Mouse (Mus musculus) liver, adult 2 months (tissue): ENCODE data around the gene Actg2.

ENCODE experiments used
- CTCF ChIP-seq: fragments of 200-500 bp; IDR thresholded peaks from 2 replicates; pipeline ENCODE4 v1.5.1; 2011; ENCODE audit warnings: low read depth, low read length, control low read depth
- POLR2A ChIP-seq: fragments of 200-500 bp; IDR thresholded peaks from 2 replicates; pipeline ENCODE4 v1.6.1; 2011; ENCODE audit warnings: low read length, control low read depth; ENCODE audit not compliant: insufficient read depth; ENCODE audit errors: extremely low read depth

DNA sequence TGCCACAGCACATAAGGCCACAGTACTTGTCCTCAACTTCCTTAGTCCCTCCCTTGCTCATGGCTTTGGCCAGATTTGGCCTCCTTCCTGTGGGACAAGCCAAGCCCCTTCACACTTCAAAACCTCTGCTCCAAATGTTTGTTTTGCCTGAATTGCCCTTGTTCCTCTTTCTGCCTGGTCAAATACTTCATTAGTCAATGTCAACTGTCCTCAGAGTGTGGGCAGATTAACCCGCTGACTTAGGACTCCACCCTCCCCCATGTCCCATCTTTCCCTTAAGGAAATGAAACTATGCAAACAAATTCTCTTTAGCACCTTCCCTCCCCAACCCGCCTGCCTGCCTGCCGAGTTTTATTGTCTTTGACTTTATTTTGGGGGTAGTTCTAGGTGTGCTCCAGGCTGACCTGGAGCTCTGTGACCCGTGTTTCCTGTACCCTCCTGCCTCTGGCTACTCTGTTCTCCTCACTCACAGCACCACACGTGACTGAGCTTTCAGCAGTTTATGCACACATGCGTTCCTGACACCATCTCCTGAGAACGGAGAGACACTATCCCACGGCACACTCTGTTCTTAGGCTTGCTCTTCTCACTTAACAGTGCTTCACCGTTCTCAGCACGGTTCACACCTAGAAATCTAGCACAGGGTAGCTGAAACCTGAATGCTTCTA, 53.5 kb downstream of the Actg2 start:
- TF ChIP-seq POLR2A: no peak
- TF ChIP-seq CTCF: no peak
